10 mouse cellular contexts compared by ENCODE assay signal in the genomic region with DNA sequence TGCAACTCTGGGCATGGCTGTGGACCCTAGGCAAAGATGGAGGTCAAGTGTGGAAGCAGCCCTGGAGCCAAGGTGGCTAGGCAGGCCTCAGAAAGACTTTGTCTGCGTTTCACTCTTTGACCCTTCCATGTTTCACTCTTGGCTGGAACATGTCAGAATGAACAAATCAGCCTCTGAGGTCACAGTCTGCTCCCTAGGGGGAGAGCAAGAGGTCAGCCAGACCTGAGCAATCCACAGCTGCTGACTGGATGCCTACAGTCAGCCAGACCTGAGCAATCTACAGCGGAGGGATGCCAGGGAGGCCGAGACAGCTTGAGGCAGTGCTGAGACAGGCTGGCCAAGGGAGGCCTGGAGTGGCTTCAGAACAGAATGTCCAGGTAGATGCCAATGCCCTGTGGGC. TPM values are rescaled to one million over a fixed set of nuclear protein-coding genes. Genes with fewer than 3 reads are reported as not detected.
DNase-seq lines count a peak whose midpoint lies in the region; ATAC-seq and TF ChIP-seq lines count a peak whose summit lies in the region.
"Had no signal": no experiment of that assay in that cellular context is flagged by ENCODE, and none has a peak within 500 bp of the region (broad histone marks: within the 10 kb centered on the region; RNA-seq: fewer than 3 reads in every experiment).

No protein-coding gene starts in this region.

- no peak for ATAC-seq in forebrain, embryonic 15.5 days (replicated peaks)
- no peak for ATAC-seq in midbrain, embryonic 14.5 days (ENCODE audit: low FRiP score, low TSS enrichment)

- H3K27me3 ChIP-seq in forebrain, embryonic 10.5 days (ENCODE audit: poor library complexity, severe bottlenecking), result no peaks in the 10 kb centered on the region
- H3K27me3 ChIP-seq in forebrain, embryonic 15.5 days, result no peaks in the 10 kb centered on the region
- H3K27me3 ChIP-seq in CH12.LX (replicated peaks), result peaks cover 27% of the 10 kb centered on the region
- no peaks in the 10 kb centered on the region for H3K27me3 ChIP-seq in midbrain, embryonic 14.5 days (ENCODE audit: control insufficient read depth, insufficient read depth, low read length)
- H3K27me3 ChIP-seq: midbrain, embryonic 12.5 days had no signal

- no peak for TF ChIP-seq RAD21 in CH12.LX (IDR thresholded peaks at IDR 0.05; ENCODE audit: low read depth, low read length)

- DNase-seq in forebrain, embryonic 10.5 days (ENCODE audit: extremely low spot score, low spot score), result no peak
- DNase-seq in CH12.LX (ENCODE audit: extremely low read depth), result peak; percentile 57
- peak; percentile 56 to 59 for DNase-seq in gastrocnemius, adult 8-10 months (ENCODE audit: low spot score in 2 of 2)
- peak; percentile 57 to 72 for DNase-seq in kidney, postnatal 4 days
- no peak for DNase-seq in thymus, postnatal 10 days (ENCODE audit: low spot score in 2 of 2)
- DNase-seq in midbrain, embryonic 14.5 days, result no peak
- no peak for DNase-seq in thymus, postnatal 4 days
- DNase-seq: right cerebral cortex, postnatal 14 days had no signal

- in situ Hi-C loops in CH12.LX (cut with MboI; ENCODE audit: low pct_ligation_motif_present, low pct_unique_long_range_greater_than_20kb, low sequenced_read_pairs), result no loop called here

- peaks cover 33% of the 10 kb centered on the region for H3K9me3 ChIP-seq in forebrain, embryonic 10.5 days
- no peaks in the 10 kb centered on the region for H3K9me3 ChIP-seq in forebrain, embryonic 15.5 days
- peaks cover 22% of the 10 kb centered on the region for H3K9me3 ChIP-seq in CH12.LX (replicated peaks; ENCODE audit: low read length)
- H3K9me3 ChIP-seq in midbrain, embryonic 14.5 days (ENCODE audit: control insufficient read depth, low read length), result no peaks in the 10 kb centered on the region; the same call in 1 of the 2 replicates

- no peak; a peak in 1 of 4 replicates for TF ChIP-seq CTCF in CH12.LX (conservative IDR thresholded peaks at IDR 0.05 in 1 of 2, IDR thresholded peaks at IDR 0.05 in 1 of 2; ENCODE audit: low read depth in 2 of 2, low read length in 2 of 2)

- no peak for TF ChIP-seq EP300 in CH12.LX (IDR thresholded peaks at IDR 0.05; ENCODE audit: low read length)

- dilution Hi-C loops in CH12.LX (cut with MboI; ENCODE audit: extremely low pct_ligation_motif_present, extremely low pct_unique_long_range_greater_than_20kb, low sequenced_read_pairs), result no loop called here

- H3K4me2 ChIP-seq in forebrain, embryonic 15.5 days (replicated peaks), result no peak overlapping the region
- no peak overlapping the region for H3K4me2 ChIP-seq in CH12.LX (ENCODE audit: insufficient read depth, low read depth, poor library complexity, severe bottlenecking)
- H3K4me2 ChIP-seq in midbrain, embryonic 14.5 days (ENCODE audit: low read length), result no peak overlapping the region
- H3K4me2 ChIP-seq: midbrain, embryonic 12.5 days had no signal

- no peak overlapping the region for H3K9ac ChIP-seq in forebrain, embryonic 15.5 days (replicated peaks)
- no peak overlapping the region for H3K9ac ChIP-seq in CH12.LX (ENCODE audit: insufficient read depth, low read depth)
- H3K9ac ChIP-seq in midbrain, embryonic 14.5 days (replicated peaks; ENCODE audit: low read length), result no peak overlapping the region
- H3K9ac ChIP-seq: midbrain, embryonic 12.5 days had no signal

- no peaks in the 10 kb centered on the region for H3K79me2 ChIP-seq in CH12.LX (replicated peaks; ENCODE audit: control insufficient read depth, extremely low read depth, insufficient read depth, poor library complexity, severe bottlenecking)

- peaks cover 23% of the 10 kb centered on the region for H3K4me1 ChIP-seq in forebrain, embryonic 10.5 days
- no peaks in the 10 kb centered on the region for H3K4me1 ChIP-seq in forebrain, embryonic 15.5 days
- peaks cover 0 to 3% of the 10 kb centered on the region in 2 experiments; a peak in 1 of 4 replicates for H3K4me1 ChIP-seq in CH12.LX (ENCODE audit: control insufficient read depth in 1 of 2, insufficient read depth in 2 of 2)
- no peaks in the 10 kb centered on the region for H3K4me1 ChIP-seq in midbrain, embryonic 14.5 days (ENCODE audit: control insufficient read depth, insufficient read depth, low read length)
- H3K4me1 ChIP-seq: midbrain, embryonic 12.5 days had no signal

- no peak overlapping the region for H3K4me3 ChIP-seq in forebrain, embryonic 10.5 days
- no peak overlapping the region for H3K4me3 ChIP-seq in forebrain, embryonic 15.5 days
- H3K4me3 ChIP-seq in CH12.LX (replicated peaks in 1 of 3; ENCODE audit: low read depth in 2 of 3, low read length in 2 of 3, poor library complexity in 1 of 3), result peak overlapping the region in 1 of 3 experiments; percentile 19
- no peak overlapping the region for H3K4me3 ChIP-seq in midbrain, embryonic 14.5 days (replicated peaks; ENCODE audit: low read depth, low read length)
- H3K4me3 ChIP-seq: midbrain, embryonic 12.5 days had no signal

- H3K27ac ChIP-seq in forebrain, embryonic 10.5 days, result peak overlapping the region; percentile 48; the same call in 1 of the 2 replicates
- no peak overlapping the region for H3K27ac ChIP-seq in forebrain, embryonic 15.5 days (replicated peaks)
- H3K27ac ChIP-seq in CH12.LX (ENCODE audit: insufficient read depth, low read depth), result no peak overlapping the region
- no peak overlapping the region for H3K27ac ChIP-seq in midbrain, embryonic 14.5 days (replicated peaks; ENCODE audit: low read depth, low read length)
- H3K27ac ChIP-seq: midbrain, embryonic 12.5 days had no signal

- WGBS in forebrain, embryonic 10.5 days, result 68% methylated on average over 3 of the region's 3 CpGs
- WGBS in forebrain, embryonic 15.5 days, result 81% methylated on average over 3 of the region's 3 CpGs
- 84% methylated on average over 3 of the region's 3 CpGs for WGBS in midbrain, embryonic 14.5 days

- peak; percentile 37 for TF ChIP-seq POLR2A in CH12.LX (IDR thresholded peaks at IDR 0.05; ENCODE audit: low read depth, low read length)

- no peaks in the 10 kb centered on the region for H3K36me3 ChIP-seq in forebrain, embryonic 10.5 days (replicated peaks)
- H3K36me3 ChIP-seq in forebrain, embryonic 15.5 days, result no peaks in the 10 kb centered on the region
- no peaks in the 10 kb centered on the region for H3K36me3 ChIP-seq in CH12.LX (replicated peaks in 1 of 2; ENCODE audit: control insufficient read depth in 1 of 2, insufficient read depth in 1 of 2, low read length in 1 of 2)
- no peaks in the 10 kb centered on the region for H3K36me3 ChIP-seq in midbrain, embryonic 14.5 days (ENCODE audit: control insufficient read depth, insufficient read depth, low read length)
- H3K36me3 ChIP-seq: midbrain, embryonic 12.5 days had no signal

TF ChIP-seq in CH12.LX, 34 proteins besides CTCF, POLR2A, EP300 and RAD21 (continues in another document):
- TF ChIP-seq UBTF (IDR thresholded peaks at IDR 0.05; ENCODE audit: low read depth, low read length), result 0 out of 2 replicates have a peak, but pooled peaks have one; percentile 50
- TF ChIP-seq SMC3 (IDR thresholded peaks at IDR 0.05; ENCODE audit: low read depth, low read length), result no peak
- TF ChIP-seq POLR2AphosphoS2 (IDR thresholded peaks at IDR 0.05; ENCODE audit: low read depth, low read length), result no peak

RNA-seq across cellular contexts. Expression of gene Dpep1, which starts 4.7 kb away (rescaled TPM):
- 10.1 and 11.4 TPM in 2 replicates for polyA plus RNA-seq in forebrain, embryonic 10.5 days (2016; fragmentation: Nextera tagmentation; extraction: Ambion mirVana)
- polyA plus RNA-seq in forebrain, embryonic 15.5 days (2015; fragmentation: Nextera tagmentation; extraction: Ambion mirVana), result 0.11 TPM in 1 of 2 replicates, not detected in the other
- not detected in 2 replicates for total RNA-seq in CH12.LX (2012; rRNA removed)
- not detected in 2 replicates for total RNA-seq in CH12.LX (2014; rRNA removed)
- polyA plus RNA-seq in CH12.LX (2012; ENCODE audit: insufficient read length, low read depth), result not detected in 2 replicates
- total RNA-seq in gastrocnemius, adult 8-10 months (2022), result 10 to 100 TPM in 2 of 4 experiments, 1 to 10 TPM in 2; 5.6 to 14.7 (median 9.7) TPM
- polyA plus RNA-seq in midbrain, embryonic 14.5 days (2014; fragmentation: Nextera tagmentation; extraction: Ambion mirVana), result not detected in 2 replicates

RNA-seq across cellular contexts. Expression of gene Sult5a1, which starts 23.3 kb away (rescaled TPM):
- 2.2 and 2.7 TPM in 2 replicates for polyA plus RNA-seq in forebrain, embryonic 10.5 days (2016; fragmentation: Nextera tagmentation; extraction: Ambion mirVana)
- 0.69 and 1.0 TPM in 2 replicates for polyA plus RNA-seq in forebrain, embryonic 15.5 days (2015; fragmentation: Nextera tagmentation; extraction: Ambion mirVana)
- total RNA-seq in CH12.LX (2012; rRNA removed) (0.25 and 0.68 TPM in 2 replicates), CH12.LX (2014; rRNA removed) (not detected in 2 replicates)
- polyA plus RNA-seq in CH12.LX (2012; ENCODE audit: insufficient read length, low read depth), result not detected in 2 replicates
- total RNA-seq in gastrocnemius, adult 8-10 months (2022), result 1 to 10 TPM in 2 of 4 experiments, under 1 TPM in 2; 0.58 to 2.9 (median 0.88) TPM
- polyA plus RNA-seq in midbrain, embryonic 14.5 days (2014; fragmentation: Nextera tagmentation; extraction: Ambion mirVana), result 0.95 TPM in 1 of 2 replicates, not detected in the other

RNA-seq across cellular contexts. Expression of gene Chmp1a, which starts 31.2 kb away (rescaled TPM):
- polyA plus RNA-seq in forebrain, embryonic 10.5 days (2016; fragmentation: Nextera tagmentation; extraction: Ambion mirVana), result 137 and 144 TPM in 2 replicates
- polyA plus RNA-seq in forebrain, embryonic 15.5 days (2015; fragmentation: Nextera tagmentation; extraction: Ambion mirVana), result 229 and 239 TPM in 2 replicates
- total RNA-seq in CH12.LX (2012; rRNA removed) (69.5 and 103 TPM in 2 replicates), CH12.LX (2014; rRNA removed) (80.8 and 83.2 TPM in 2 replicates)
- 67.0 and 67.5 TPM in 2 replicates for polyA plus RNA-seq in CH12.LX (2012; ENCODE audit: insufficient read length, low read depth)
- 10 to 100 TPM; 51.5 to 60.8 (median 56.0) TPM for total RNA-seq in gastrocnemius, adult 8-10 months (2022)
- 175 and 196 TPM in 2 replicates for polyA plus RNA-seq in midbrain, embryonic 14.5 days (2014; fragmentation: Nextera tagmentation; extraction: Ambion mirVana)

RNA-seq across cellular contexts. Expression of gene Spata33, which starts 31.2 kb away (rescaled TPM):
- polyA plus RNA-seq in forebrain, embryonic 10.5 days (2016; fragmentation: Nextera tagmentation; extraction: Ambion mirVana), result 5.2 and 5.8 TPM in 2 replicates
- 5.0 and 5.1 TPM in 2 replicates for polyA plus RNA-seq in forebrain, embryonic 15.5 days (2015; fragmentation: Nextera tagmentation; extraction: Ambion mirVana)
- total RNA-seq in CH12.LX (2012; rRNA removed), result 0.38 and 0.46 TPM in 2 replicates
- total RNA-seq in CH12.LX (2014; rRNA removed), result 0.35 and 0.36 TPM in 2 replicates
- polyA plus RNA-seq in CH12.LX (2012; ENCODE audit: insufficient read length, low read depth), result 0.41 and 0.44 TPM in 2 replicates
- total RNA-seq in gastrocnemius, adult 8-10 months (2022), result 1 to 10 TPM in 1 of 4 experiments, under 1 TPM in 3; 0.12 to 1.6 (median 0.58) TPM
- polyA plus RNA-seq in midbrain, embryonic 14.5 days (2014; fragmentation: Nextera tagmentation; extraction: Ambion mirVana), result 5.3 and 6.9 TPM in 2 replicates

RNA-seq across cellular contexts. Expression of gene Cdk10, which starts 43.3 kb away (rescaled TPM):
- 36.8 and 40.3 TPM in 2 replicates for polyA plus RNA-seq in forebrain, embryonic 10.5 days (2016; fragmentation: Nextera tagmentation; extraction: Ambion mirVana)
- 45.9 and 49.2 TPM in 2 replicates for polyA plus RNA-seq in forebrain, embryonic 15.5 days (2015; fragmentation: Nextera tagmentation; extraction: Ambion mirVana)
- total RNA-seq in CH12.LX (2012; rRNA removed) (33.7 and 35.7 TPM in 2 replicates), CH12.LX (2014; rRNA removed) (24.8 and 28.6 TPM in 2 replicates)
- polyA plus RNA-seq in CH12.LX (2012; ENCODE audit: insufficient read length, low read depth), result 33.9 and 38.0 TPM in 2 replicates
- 10 to 100 TPM in 3 of 4 experiments, 1 to 10 TPM in 1; 9.7 to 14.3 (median 12.0) TPM for total RNA-seq in gastrocnemius, adult 8-10 months (2022)
- 53.9 and 62.6 TPM in 2 replicates for polyA plus RNA-seq in midbrain, embryonic 14.5 days (2014; fragmentation: Nextera tagmentation; extraction: Ambion mirVana)

Comparison
In these comparisons a context has a peak if more than half of its experiments do, and no peak if none do; other contexts are left out.
1. DNase-seq: peak in CH12.LX (single experiment), gastrocnemius, adult 8-10 months (2 of 2) and kidney, postnatal 4 days (2 of 2); none in forebrain, embryonic 10.5 days (single experiment), thymus, postnatal 10 days (0 of 2), midbrain, embryonic 14.5 days (single experiment) and thymus, postnatal 4 days (single experiment).